Mouse (Mus musculus) limb, embryonic 10.5 days (tissue): ENCODE data around the gene Mettl6. TPM values are rescaled to one million over a fixed set of nuclear protein-coding genes. Genes with fewer than 3 reads are reported as not detected.
A peak's percentile ranks its signal among the peaks of the same experiment; 100 is the strongest.

Experiments used
- DNase-seq: peaks from one replicate; pipeline ENCODE4 v3.0.0-alpha.2; 2017; ENCODE audit warnings: low spot score
- H3K27ac ChIP-seq: fragments of 300-500 bp; sonication (generic); 2 replicates; pipeline ENCODE4 v1.5.1; 2016; ENCODE audit warnings: mild to moderate bottlenecking
- H3K27me3 ChIP-seq: fragments of 300-500 bp; sonication (generic); 2 replicates; pipeline ENCODE4 v1.6.1; 2016; ENCODE audit warnings: low read depth, mild to moderate bottlenecking; ENCODE audit not compliant: poor library complexity, severe bottlenecking
- H3K36me3 ChIP-seq: fragments of 300-500 bp; sonication (generic); 2 replicates; pipeline ENCODE4 v1.6.1; 2016; ENCODE audit warnings: mild to moderate bottlenecking, moderate library complexity
- H3K4me1 ChIP-seq: fragments of 300-500 bp; sonication (generic); 2 replicates; pipeline ENCODE4 v1.6.1; 2016
- H3K4me3 ChIP-seq: fragments of 300-500 bp; sonication (generic); 2 replicates; pipeline ENCODE4 v1.5.1; 2016; ENCODE audit warnings: mild to moderate bottlenecking, moderate library complexity
- H3K9me3 ChIP-seq: fragments of 300-500 bp; sonication (generic); replicated peaks from 2 replicates; pipeline ENCODE4 v1.6.1; 2016; ENCODE audit warnings: mild to moderate bottlenecking
- WGBS: fragments of 180-500 bp; shearing (Covaris S2); methylation state at CpG from one replicate; pipeline ENCODE4 v1.1.7; 2016; 5-methylcytosine and 5-hydroxymethylcytosine counted together
- polyA plus RNA-seq: library from polyadenylated mRNA; unstranded; fragments of >200 nt; fragmentation: Nextera tagmentation; extraction: Ambion mirVana; gene quantifications from 2 replicates; pipeline ENCODE4 v1.2.1, GENCODE M21; 2016

The Mettl6 gene
- polyA plus RNA-seq, 1 experiment from 2014 or later: 85.8 TPM

DNA sequence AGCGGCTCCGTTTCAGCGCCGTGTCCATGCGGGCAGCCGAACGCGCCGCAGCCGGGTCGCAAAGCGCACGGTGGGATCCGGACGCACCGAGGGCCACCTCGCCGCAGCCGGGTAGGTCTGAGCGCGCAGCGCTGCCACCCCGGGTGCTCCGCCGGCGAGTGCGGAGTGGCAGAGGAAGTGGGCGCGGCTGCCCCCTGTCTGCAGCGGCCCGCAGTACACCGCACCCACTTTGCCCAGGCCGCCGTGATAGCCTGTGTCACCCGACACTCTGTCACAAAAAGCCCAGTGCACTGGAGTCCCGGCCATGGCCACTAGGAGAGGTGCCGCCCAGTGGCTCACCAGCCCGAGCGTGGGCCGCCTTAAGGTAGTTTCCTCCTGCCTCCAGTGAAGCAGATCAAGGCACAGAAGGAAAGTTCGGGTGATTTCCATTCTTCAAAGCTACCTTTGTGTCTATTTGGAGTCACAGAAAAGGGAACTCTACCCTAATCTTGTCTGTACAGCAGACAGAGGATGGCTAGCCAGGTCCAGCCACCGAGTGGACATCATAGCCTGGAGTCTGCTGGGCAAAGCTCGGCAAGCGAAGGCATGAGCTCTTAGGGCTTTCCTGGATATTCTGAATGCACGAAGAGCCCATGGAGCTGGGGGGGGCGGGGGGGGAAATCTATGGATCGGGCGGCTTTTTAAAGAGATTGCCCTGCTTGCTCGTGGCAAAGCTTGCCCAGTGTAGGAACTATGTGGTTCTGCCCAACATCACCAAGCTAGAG, 58.7 kb downstream of the Mettl6 start, which contains the start of gene Sh3bp5:
Gene Sh3bp5, minus strand, starts transcription at position 149 of the 764 bp plus-strand sequence.
- H3K27me3 ChIP-seq: peaks cover 5% of the 10 kb centered on the region; the same call in 1 of the 2 replicates
- H3K27ac ChIP-seq: peak within 1 kb of the TSS; percentile 96
- DNase-seq: peak; percentile 95
- no peaks in the 10 kb centered on the region for H3K9me3 ChIP-seq
- H3K4me3 ChIP-seq: peak within 1 kb of the TSS; percentile 89
- H3K4me1 ChIP-seq: peaks cover 50% of the 10 kb centered on the region
- H3K36me3 ChIP-seq: peaks cover 15% of the 10 kb centered on the region
- 9% methylated on average over 49 of the region's 49 CpGs for WGBS

DNA sequence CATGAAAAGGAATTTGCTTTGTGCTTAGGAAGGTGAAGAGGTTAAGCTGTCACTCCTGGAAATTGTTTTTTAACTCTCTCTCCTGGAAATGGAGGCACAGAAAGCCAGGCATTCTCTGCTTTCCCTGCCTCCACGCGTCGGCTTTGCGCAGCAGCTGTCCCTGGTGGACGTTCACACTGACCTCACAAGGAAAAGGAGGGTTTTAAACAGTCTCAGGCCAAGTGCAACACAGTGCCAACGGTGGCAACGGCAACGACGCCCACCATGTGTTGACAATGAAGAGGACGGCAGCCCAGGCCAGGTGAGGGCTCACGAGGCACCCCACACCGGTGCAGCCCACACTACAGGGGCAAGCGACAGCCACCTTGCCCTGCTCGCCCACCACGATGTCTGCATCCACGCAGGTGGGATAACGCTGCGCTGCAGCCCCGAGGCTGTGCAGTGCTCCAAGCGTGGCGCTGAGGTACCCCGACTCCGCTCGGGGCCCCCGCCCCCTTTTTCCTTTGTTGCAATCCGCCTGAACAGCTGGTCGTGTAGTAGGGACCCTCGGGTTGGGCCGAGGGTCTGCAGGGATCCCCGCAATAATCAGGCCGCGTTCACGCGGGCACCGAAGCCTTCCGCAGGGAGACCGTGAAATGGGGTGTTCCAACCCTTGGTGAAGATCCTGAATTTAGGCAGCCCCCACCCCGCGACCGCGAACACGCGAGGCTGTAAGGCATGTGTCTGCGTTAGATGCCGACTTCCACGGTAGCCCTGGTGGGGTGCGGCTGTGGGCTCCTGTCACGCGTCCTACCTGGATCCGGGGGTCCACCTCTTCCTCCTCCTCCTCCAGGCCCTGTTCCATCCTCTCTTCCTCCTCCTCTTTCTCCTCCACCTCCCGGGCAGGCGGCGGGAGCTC, 59.6 kb downstream of the Mettl6 start:
- H3K4me1 ChIP-seq: peaks cover 54% of the 10 kb centered on the region
- peaks cover 21% of the 10 kb centered on the region for H3K36me3 ChIP-seq
- H3K27ac ChIP-seq: peak overlapping the region; percentile 96
- H3K4me3 ChIP-seq: peak overlapping the region; percentile 89
- 1% methylated on average over 53 of the region's 53 CpGs for WGBS
- peaks cover 5% of the 10 kb centered on the region; the same call in 1 of the 2 replicates for H3K27me3 ChIP-seq
- DNase-seq: peak; percentile 70
- no peaks in the 10 kb centered on the region for H3K9me3 ChIP-seq

DNA sequence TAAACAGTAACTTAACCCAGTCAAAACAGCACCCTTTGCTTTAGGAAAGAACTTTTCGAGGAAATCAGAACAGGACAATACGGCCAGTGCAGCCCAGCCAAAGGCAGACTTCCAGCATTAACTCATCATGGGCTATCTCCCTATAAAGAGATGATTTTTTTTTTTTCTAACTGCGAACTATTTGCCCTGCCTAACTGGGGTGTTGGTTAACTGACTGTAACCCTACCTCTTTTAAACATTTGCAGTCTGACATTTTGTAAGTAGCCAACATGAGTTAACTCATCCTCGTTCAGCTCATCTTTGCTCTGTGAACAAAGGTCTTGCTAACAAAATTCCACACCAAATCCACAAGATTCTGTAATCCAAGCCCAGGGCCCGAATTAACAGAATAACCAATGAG, 60.4 kb downstream of the Mettl6 start:
- Histone ChIP-seq H3K27ac (peak overlapping the region; percentile 96), H3K27me3 (peaks cover 5% of the 10 kb centered on the region; the same call in 1 of the 2 replicates), H3K4me1 (peaks cover 54% of the 10 kb centered on the region), H3K9me3 (no peaks in the 10 kb centered on the region), H3K36me3 (peaks cover 29% of the 10 kb centered on the region), H3K4me3 (peak overlapping the region; percentile 89)
- no peak for DNase-seq
- 41% methylated on average over 5 of the region's 5 CpGs for WGBS

DNA sequence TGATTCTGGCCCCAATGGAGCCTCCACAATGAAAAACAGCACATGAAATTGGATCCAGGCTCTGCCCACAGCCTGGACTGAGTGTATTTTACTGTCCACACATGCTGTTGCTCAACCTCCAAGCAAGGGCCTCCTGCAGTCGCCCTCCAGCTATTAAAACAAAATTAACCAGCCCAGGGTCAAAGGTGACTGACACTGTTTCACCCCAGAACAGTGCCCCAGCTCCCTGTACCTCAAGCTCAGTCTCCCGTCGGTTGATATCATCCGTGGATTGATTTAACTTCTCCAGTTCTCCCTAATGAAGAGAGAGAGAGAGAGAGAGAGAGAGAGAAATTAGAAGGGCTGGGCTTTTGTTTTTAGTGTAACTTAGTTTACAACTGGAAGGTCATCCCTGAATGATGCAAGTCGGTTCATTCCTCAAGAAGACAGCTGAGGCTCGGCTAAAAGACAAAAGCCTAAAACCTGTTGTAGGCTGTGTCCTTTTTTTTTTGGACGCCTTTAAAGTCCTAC, 60.9 kb downstream of the Mettl6 start:
- H3K4me1 ChIP-seq: peaks cover 56% of the 10 kb centered on the region
- DNase-seq: peak; percentile 72
- H3K27ac ChIP-seq: peak overlapping the region; percentile 96
- H3K27me3 ChIP-seq: peaks cover 5% of the 10 kb centered on the region; the same call in 1 of the 2 replicates
- H3K9me3 ChIP-seq: no peaks in the 10 kb centered on the region
- peaks cover 34% of the 10 kb centered on the region for H3K36me3 ChIP-seq
- peak overlapping the region; percentile 89 for H3K4me3 ChIP-seq
- 7% methylated on average over 7 of the region's 7 CpGs for WGBS

DNA sequence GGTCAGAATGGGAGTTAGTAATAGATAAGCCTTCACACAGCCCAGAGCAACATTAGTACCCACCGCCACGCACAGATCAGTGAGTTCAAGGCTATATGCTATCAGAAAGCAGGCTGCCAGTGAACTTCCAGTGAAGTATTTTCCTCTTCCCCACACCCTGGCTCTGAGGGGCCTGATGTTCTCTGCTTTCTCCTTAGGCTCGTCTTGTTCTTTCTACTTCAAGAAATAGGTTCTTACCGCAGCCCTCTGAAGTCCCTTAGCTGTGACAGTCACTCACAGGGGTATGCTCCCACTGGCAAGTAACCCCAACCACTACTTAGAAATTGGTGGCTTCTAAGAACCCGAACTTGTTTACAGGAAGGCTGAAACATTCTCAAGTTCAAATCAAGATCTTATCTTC, 61.7 kb downstream of the Mettl6 start:
- 48% methylated on average over 5 of the region's 5 CpGs for WGBS
- DNase-seq: no peak
- H3K4me1 ChIP-seq: peaks cover 63% of the 10 kb centered on the region

DNA sequence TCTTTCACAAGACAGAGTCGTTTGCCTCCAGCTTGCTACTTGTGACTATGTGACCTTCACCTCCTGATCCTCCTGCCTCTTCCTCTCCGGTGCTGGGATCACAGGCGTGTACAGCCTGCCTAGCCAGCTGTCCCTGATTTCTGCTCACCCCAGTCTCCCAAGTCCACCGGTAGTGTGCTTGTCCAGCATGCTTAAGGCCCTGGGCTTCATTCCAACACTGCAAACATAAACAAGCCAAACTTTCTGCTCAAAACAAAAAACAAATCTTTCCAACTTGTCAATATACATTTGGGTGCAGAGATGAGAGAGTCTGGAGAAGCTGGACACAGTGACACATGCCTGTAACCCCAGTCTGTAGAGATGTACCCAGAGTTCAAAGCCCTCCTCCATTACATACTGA, 62.4 kb downstream of the Mettl6 start:
- no peak for DNase-seq
- Histone ChIP-seq H3K27me3 (peaks cover 4% of the 10 kb centered on the region; the same call in 1 of the 2 replicates), H3K4me1 (peaks cover 63% of the 10 kb centered on the region), H3K36me3 (peaks cover 49% of the 10 kb centered on the region), H3K27ac (peak overlapping the region; percentile 96), H3K4me3 (peak overlapping the region; percentile 89; the same call in 1 of the 2 replicates), H3K9me3 (no peaks in the 10 kb centered on the region)
- WGBS: 38% methylated on average over 4 of the region's 4 CpGs

More for the DNA sequence above, 61.7 kb downstream of the Mettl6 start:
- H3K36me3 ChIP-seq: peaks cover 42% of the 10 kb centered on the region
- no peaks in the 10 kb centered on the region for H3K9me3 ChIP-seq
- peaks cover 5% of the 10 kb centered on the region; the same call in 1 of the 2 replicates for H3K27me3 ChIP-seq
- peak overlapping the region; percentile 96 for H3K27ac ChIP-seq
- peak overlapping the region; percentile 89 for H3K4me3 ChIP-seq

DNA sequence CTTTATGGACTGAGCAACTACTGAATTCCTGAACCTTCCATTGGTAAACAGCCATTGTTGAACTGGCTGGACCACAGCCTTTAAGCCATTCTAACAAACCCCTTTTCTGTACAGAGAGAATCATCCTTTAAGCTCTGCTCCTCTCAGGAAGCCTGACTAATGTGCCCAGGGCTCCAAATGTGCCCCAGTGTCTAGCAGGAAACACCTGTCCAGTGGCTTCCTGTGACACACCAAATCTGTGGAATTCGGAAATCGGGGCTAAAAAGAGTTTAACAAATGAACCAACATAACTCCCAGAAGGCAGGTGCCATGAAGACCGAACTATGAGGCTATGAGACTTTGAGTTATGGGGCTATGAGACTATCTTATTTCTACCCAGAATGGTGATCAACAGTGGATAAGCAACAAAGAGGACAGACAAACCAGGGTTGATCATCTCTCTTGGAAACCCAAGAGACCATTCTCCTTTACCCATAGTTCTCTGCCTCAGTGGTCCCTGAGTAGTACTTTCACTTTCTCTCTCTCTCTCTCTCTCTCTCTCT, 63.0 kb downstream of the Mettl6 start:
- peaks cover 63% of the 10 kb centered on the region for H3K4me1 ChIP-seq
- no peaks in the 10 kb centered on the region for H3K9me3 ChIP-seq
- H3K36me3 ChIP-seq: peaks cover 55% of the 10 kb centered on the region
- WGBS: 75% methylated on average over 3 of the region's 3 CpGs
- H3K27ac ChIP-seq: peak overlapping the region; percentile 96; the same call in 1 of the 2 replicates
- H3K27me3 ChIP-seq: no peaks in the 10 kb centered on the region
- no peak overlapping the region; the same call in 1 of the 2 replicates for H3K4me3 ChIP-seq
- no peak for DNase-seq

DNA sequence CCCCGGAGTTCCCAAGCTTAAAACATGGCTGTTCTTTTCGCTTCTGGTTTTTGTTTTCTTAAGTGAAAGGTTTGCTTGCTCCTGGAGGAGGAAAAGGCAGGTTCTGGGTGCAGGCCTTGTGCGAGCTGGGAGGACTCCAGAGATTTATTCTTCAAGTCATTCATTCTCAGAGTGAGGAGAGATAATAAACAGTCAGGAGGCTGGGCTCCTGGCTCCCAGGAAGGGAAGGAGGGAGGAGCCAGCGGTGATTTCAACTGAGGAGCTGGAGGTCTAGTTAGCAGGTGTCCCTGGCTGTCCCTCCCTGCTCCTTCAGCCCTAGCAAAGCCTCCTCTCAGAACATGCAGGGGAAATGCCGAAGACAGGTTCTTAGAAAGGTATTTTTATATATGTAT, 65.8 kb downstream of the Mettl6 start:
- peaks cover 80% of the 10 kb centered on the region for H3K36me3 ChIP-seq
- WGBS: 55% methylated on average over 5 of the region's 5 CpGs
- H3K27ac ChIP-seq: no peak overlapping the region

DNA sequence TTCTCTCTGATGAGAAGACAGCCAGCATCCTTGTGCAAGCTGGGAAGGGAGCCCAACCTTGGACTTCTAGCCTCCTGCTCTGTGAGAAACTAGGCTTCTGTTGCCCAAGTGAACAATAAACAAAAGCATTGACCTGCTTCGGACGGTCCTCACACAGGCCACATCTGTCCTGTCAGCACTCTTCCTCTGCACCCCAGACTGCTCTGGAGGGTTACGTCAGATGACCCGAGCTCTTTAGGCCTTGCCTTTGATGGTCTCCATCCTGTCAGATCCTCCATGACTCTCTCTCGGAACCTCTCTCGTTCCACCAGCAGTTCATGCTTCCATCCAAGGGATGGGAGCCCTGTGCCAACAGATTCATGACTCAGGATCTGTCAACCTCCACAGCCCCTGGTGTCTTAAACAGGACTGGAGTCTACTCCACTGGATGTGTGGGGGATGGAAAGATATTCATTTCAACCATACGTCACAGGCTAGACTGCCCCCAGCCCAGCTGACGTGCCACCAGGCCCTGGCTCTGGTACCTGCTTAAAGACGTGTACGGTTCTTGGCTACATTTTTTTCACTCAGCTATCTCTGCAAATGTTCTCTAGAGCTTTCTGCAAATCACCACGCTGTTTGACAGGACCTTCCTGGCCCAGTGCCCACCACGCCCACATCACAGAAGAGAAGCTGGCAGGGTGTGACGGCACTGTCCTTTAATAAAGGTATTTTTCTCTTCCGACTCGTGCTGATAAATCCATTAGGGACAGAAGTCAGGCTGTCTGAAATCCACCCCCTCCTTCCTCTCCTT, 66.4 kb downstream of the Mettl6 start:
- WGBS: 72% methylated on average over 15 of the region's 15 CpGs
- Histone ChIP-seq H3K9me3 (no peaks in the 10 kb centered on the region), H3K36me3 (peaks cover 86% of the 10 kb centered on the region), H3K27me3 (no peaks in the 10 kb centered on the region), H3K27ac (no peak overlapping the region), H3K4me3 (no peak overlapping the region), H3K4me1 (peaks cover 36% of the 10 kb centered on the region)
- no peak for DNase-seq

More for the DNA sequence above, 65.8 kb downstream of the Mettl6 start:
- DNase-seq: no peak
- peaks cover 42% of the 10 kb centered on the region for H3K4me1 ChIP-seq
- no peaks in the 10 kb centered on the region for H3K27me3 ChIP-seq
- no peak overlapping the region for H3K4me3 ChIP-seq
- no peaks in the 10 kb centered on the region for H3K9me3 ChIP-seq
